Mouse (Mus musculus) embryonic fibroblast, embryonic 13.5 days (primary cell): ENCODE results near the gene Caps2.

Experiments used
- CTCF ChIP-seq: IDR thresholded peaks from 2 replicates; pipeline ENCODE4 v1.5.1; 2011; ENCODE audit warnings: mild to moderate bottlenecking, control low read depth, low read length, moderate library complexity, borderline replicate concordance; ENCODE audit not compliant: insufficient read depth
- POLR2A ChIP-seq: IDR thresholded peaks from 2 replicates; pipeline ENCODE4 v1.6.1; 2011; ENCODE audit warnings: low read depth, mild to moderate bottlenecking, control low read depth, low read length, moderate library complexity

- TF ChIP-seq POLR2A (no peak), CTCF (no peak)
Observed at GRCm38 (mm10) chr10:112139834-112140233, 23.6 kb upstream of the Caps2 start.
